Mouse (Mus musculus): ENCODE results near the gene G6pc3.

- TF ChIP-seq POLR2A (IDR thresholded peaks at IDR 0.05; ENCODE audit: insufficient read depth, low read depth, low read length) (no peak), CTCF (IDR thresholded peaks at IDR 0.05) (no peak)
Measured at GRCm38 (mm10) chr11:102214430-102215156, 25.2 kb downstream of the G6pc3 start.

Data from heart, adult 2 months (tissue).